Mouse (Mus musculus) right cerebral cortex, adult 2 months (tissue): ENCODE data around the gene Dbndd2.
A peak's percentile ranks its signal among the peaks of the same experiment; 100 is the strongest.

Experiments used
- DNase-seq, 2 experiments: peaks; one replicate each; pipeline ENCODE4 v3.0.0; 2021 to 2022; ENCODE audit warnings: low spot score in 2 of 2

Dbndd2 gene

GRCm38 (mm10) chr2:164453887-164454500 is 31.9 kb upstream of the Dbndd2 start:
- no peak for DNase-seq

GRCm38 (mm10) chr2:164454846-164455245 is 31.1 kb upstream of the Dbndd2 start:
- peak; percentile 84 to 90 for DNase-seq

GRCm38 (mm10) chr2:164455421-164456190 is 30.3 kb upstream of the Dbndd2 start:
- DNase-seq = no peak

GRCm38 (mm10) chr2:164456413-164456812 is 29.5 kb upstream of the Dbndd2 start:
- DNase-seq = no peak

- DNase-seq = peak; percentile 41 to 46
Measured at GRCm38 (mm10) chr2:164456864-164457300, 29.0 kb upstream of the Dbndd2 start, which contains the start of gene Sys1. Gene Sys1, plus strand, starts transcription at chr2:164456964.

- no peak for DNase-seq
Measured at GRCm38 (mm10) chr2:164457942-164458341, 28.0 kb upstream of the Dbndd2 start.

GRCm38 (mm10) chr2:164458535-164458934 is 27.4 kb upstream of the Dbndd2 start:
- no peak for DNase-seq

- peak; percentile 95 to 97 for DNase-seq
Measured at GRCm38 (mm10) chr2:164460745-164461551, 25.0 kb upstream of the Dbndd2 start, which contains the start of gene Gm20458. Gene Gm20458, plus strand, starts transcription at chr2:164460967.

- DNase-seq = no peak
Measured at GRCm38 (mm10) chr2:164465161-164465560, 20.7 kb upstream of the Dbndd2 start.

GRCm38 (mm10) chr2:164466787-164467186 is 19.1 kb upstream of the Dbndd2 start:
- DNase-seq = no peak

- peak; percentile 59 to 64 for DNase-seq
Measured at GRCm38 (mm10) chr2:164470254-164470653, 15.7 kb upstream of the Dbndd2 start.

- no peak for DNase-seq
Measured at GRCm38 (mm10) chr2:164473624-164474023, 12.3 kb upstream of the Dbndd2 start, which contains the start of gene Trp53tg5. Gene Trp53tg5, minus strand, starts transcription at chr2:164473724.

- DNase-seq = peak; percentile 79 to 83
Measured at GRCm38 (mm10) chr2:164486258-164487114, 580 bp downstream of the Dbndd2 start.

- peak in 1 of 2 experiments; percentile 27 for DNase-seq
Measured at GRCm38 (mm10) chr2:164487115-164487527, 1.2 kb downstream of the Dbndd2 start.

- DNase-seq = peak; percentile 24 to 43
Measured at GRCm38 (mm10) chr2:164487812-164488211, 1.9 kb downstream of the Dbndd2 start.

GRCm38 (mm10) chr2:164494126-164494525 is 8.2 kb downstream of the Dbndd2 start:
- no peak for DNase-seq

GRCm38 (mm10) chr2:164496331-164496730 is 10.4 kb downstream of the Dbndd2 start:
- no peak for DNase-seq

GRCm38 (mm10) chr2:164496847-164497690 is 11.2 kb downstream of the Dbndd2 start, which contains the start of gene Pigt:
Gene Pigt, plus strand, starts transcription at chr2:164497520.
- DNase-seq = peak; percentile 89 to 90

GRCm38 (mm10) chr2:164497691-164498268 is 11.9 kb downstream of the Dbndd2 start:
- no peak for DNase-seq

- DNase-seq = no peak
Measured at GRCm38 (mm10) chr2:164499317-164499716, 13.4 kb downstream of the Dbndd2 start.
